Comparison of ENCODE assay signal across 15 mouse cellular contexts in genomic region chrX:168041589-168041988, GRCm38 (mm10).
DNase-seq lines count a peak whose midpoint lies in the region; ATAC-seq lines count a peak whose summit lies in the region.
"Had no signal": no experiment of that assay in that cellular context is flagged by ENCODE, and none has a peak within 500 bp of the region (broad histone marks: within the 10 kb centered on the region; RNA-seq: fewer than 3 reads in every experiment).

No protein-coding gene starts in this region.

- ATAC-seq in inflammation-experienced regulatory T-cells, adult 6 months = no peak
- ATAC-seq: forebrain, embryonic 15.5 days had no signal

- peak; percentile 6 to 61 for DNase-seq in frontal cortex, adult 2 months (ENCODE audit: extremely low spot score in 1 of 2, low spot score in 1 of 2)
- no peak for DNase-seq in frontal cortex, postnatal 25 days (ENCODE audit: low spot score in 2 of 2)
- peak; percentile 23 to 38 for DNase-seq in frontal cortex, postnatal 36 days (ENCODE audit: low spot score in 2 of 2)
- peak; percentile 30 to 37 for DNase-seq in right cerebral cortex, adult 2 months (ENCODE audit: low spot score in 2 of 2)
- peak; percentile 3 to 26 for DNase-seq in right cerebral cortex, postnatal 36 days (ENCODE audit: low spot score in 2 of 2)
- no peak for DNase-seq in layer of hippocampus, adult 9-10 months (ENCODE audit: low spot score)
- no peak for DNase-seq in adrenal gland, postnatal 14 days
- DNase-seq: adrenal gland, adult 8-10 months; cerebellum, adult 11-12 months; cerebellum, postnatal 25 days; gastrocnemius, postnatal 10 days; heart, adult 18-20 months; heart, postnatal 14 days had no signal

Comparison
In these comparisons a context has a peak if more than half of its experiments do, and no peak if none do; other contexts are left out.
1. DNase-seq: peak in frontal cortex, adult 2 months (2 of 2), frontal cortex, postnatal 36 days (2 of 2), right cerebral cortex, adult 2 months (2 of 2) and right cerebral cortex, postnatal 36 days (2 of 2); none in frontal cortex, postnatal 25 days (0 of 2), layer of hippocampus, adult 9-10 months (single experiment) and adrenal gland, postnatal 14 days (single experiment).